Mouse (Mus musculus) liver, embryonic 11.5 days (tissue): ENCODE results near the gene Ttl. TPM values are rescaled to one million over a fixed set of nuclear protein-coding genes. Genes with fewer than 3 reads are reported as not detected.

ENCODE experiments used
- ATAC-seq: fragments of 200-750 bp; cut with Nextera tagmentation; replicated peaks from 2 replicates; pipeline ENCODE4 v1.8.0; 2017; ENCODE audit warnings: moderate number of reproducible peaks, mild to moderate bottlenecking, moderate TSS enrichment, moderate library complexity; ENCODE audit not compliant: low FRiP score
- DNase-seq: peaks from one replicate; pipeline ENCODE4 v3.0.0-alpha.2; 2017; ENCODE audit warnings: low spot score
- H3K27ac ChIP-seq: fragments of 300-500 bp; sonication (generic); 2 replicates; pipeline ENCODE4 v1.5.1; 2014; ENCODE audit warnings: mild to moderate bottlenecking, low read depth, low read length, control low read depth
- H3K27me3 ChIP-seq: fragments of 300-500 bp; sonication (generic); replicated peaks from 2 replicates; pipeline ENCODE4 v1.6.1; 2014; ENCODE audit warnings: low read length, mixed read lengths; ENCODE audit not compliant: control insufficient read depth, insufficient read depth
- H3K36me3 ChIP-seq: fragments of 300-500 bp; sonication (generic); 2 replicates; pipeline ENCODE4 v1.6.1; 2014; ENCODE audit warnings: mild to moderate bottlenecking, low read length, moderate library complexity, mixed read lengths; ENCODE audit not compliant: control insufficient read depth, insufficient read depth
- H3K4me1 ChIP-seq: fragments of 300-500 bp; sonication (generic); replicated peaks from 2 replicates; pipeline ENCODE4 v1.6.1; 2014; ENCODE audit warnings: low read length, mixed read lengths; ENCODE audit not compliant: control insufficient read depth, insufficient read depth
- H3K4me2 ChIP-seq: fragments of 300-500 bp; sonication (generic); 2 replicates; pipeline ENCODE4 v1.6.1; 2014; ENCODE audit warnings: mild to moderate bottlenecking, control low read depth, moderate library complexity
- H3K4me3 ChIP-seq: fragments of 300-500 bp; sonication (generic); 2 replicates; pipeline ENCODE4 v1.5.1; 2014; ENCODE audit warnings: low read depth, low read length, control low read depth
- H3K9ac ChIP-seq: fragments of 300-500 bp; sonication (generic); 2 replicates; pipeline ENCODE4 v1.6.1; 2014; ENCODE audit warnings: low read depth, low read length, control low read depth
- H3K9me3 ChIP-seq: fragments of 300-500 bp; sonication (generic); 2 replicates; pipeline ENCODE4 v1.6.1; 2016; ENCODE audit warnings: low read length, inconsistent platforms, mixed read lengths; ENCODE audit not compliant: control insufficient read depth
- WGBS: fragments of 180-500 bp; shearing (Covaris S2); extraction: QIAGEN DNeasy Blood & Tissue Kit; methylation state at CpG from one replicate; pipeline ENCODE4 v1.1.7; 2014; 5-methylcytosine and 5-hydroxymethylcytosine counted together
- polyA plus RNA-seq: library from polyadenylated mRNA; unstranded; fragments of >200 nt; fragmentation: Nextera tagmentation; extraction: Ambion mirVana; gene quantifications from 2 replicates; pipeline ENCODE4 v1.2.1, GENCODE M21; 2014

Gene Ttl
- polyA plus RNA-seq, 1 experiment from 2014 or later = 6.1 TPM

DNA sequence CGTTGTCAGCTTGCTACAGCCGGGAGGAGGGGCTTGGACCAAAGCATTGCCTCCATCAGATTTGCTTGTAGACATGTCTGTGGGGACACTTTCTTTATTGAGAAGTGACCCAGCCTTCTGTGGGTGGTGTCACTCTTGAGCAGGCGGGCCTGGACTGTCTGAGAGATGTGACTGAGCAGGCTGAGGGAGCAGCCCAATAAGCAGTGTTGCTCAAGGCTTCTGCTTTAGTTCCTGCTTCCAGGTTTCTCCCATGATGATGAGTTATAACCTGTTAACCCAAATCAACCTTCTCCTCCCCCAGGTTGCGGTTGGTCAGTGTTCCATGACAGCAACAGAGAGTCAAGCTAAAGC, 18.9 kb upstream of the Ttl start:
- no peak for ATAC-seq
- Histone ChIP-seq H3K27ac (no peak overlapping the region), H3K9ac (no peak overlapping the region), H3K4me1 (no peaks in the 10 kb centered on the region), H3K4me3 (no peak overlapping the region), H3K36me3 (no peaks in the 10 kb centered on the region), H3K9me3 (no peaks in the 10 kb centered on the region), H3K27me3 (0 out of 2 replicates have a peak, but pooled peaks cover 2% of the 10 kb centered on the region), H3K4me2 (no peak overlapping the region)
- whole genome bisulfite sequencing = 79% methylated on average over 4 of the region's 4 CpGs
- no peak for DNase-seq

GRCm38 (mm10) chr2:129047811-129048210, 17.9 kb upstream of the Ttl start, which contains the start of gene Vinac1:
Gene Vinac1, minus strand, starts transcription at chr2:129048172.
- DNase-seq = no peak
- 73% methylated on average over 8 of the region's 8 CpGs for WGBS
- no peaks in the 10 kb centered on the region for H3K27me3 ChIP-seq
- H3K4me1 ChIP-seq = no peaks in the 10 kb centered on the region
- ATAC-seq = no peak
- H3K36me3 ChIP-seq = no peaks in the 10 kb centered on the region
- no peak within 1 kb of the TSS for H3K27ac ChIP-seq
- H3K9me3 ChIP-seq = no peaks in the 10 kb centered on the region
- no peak within 1 kb of the TSS for H3K4me2 ChIP-seq
- no peak within 1 kb of the TSS for H3K9ac ChIP-seq
- H3K4me3 ChIP-seq = no peak within 1 kb of the TSS

DNA sequence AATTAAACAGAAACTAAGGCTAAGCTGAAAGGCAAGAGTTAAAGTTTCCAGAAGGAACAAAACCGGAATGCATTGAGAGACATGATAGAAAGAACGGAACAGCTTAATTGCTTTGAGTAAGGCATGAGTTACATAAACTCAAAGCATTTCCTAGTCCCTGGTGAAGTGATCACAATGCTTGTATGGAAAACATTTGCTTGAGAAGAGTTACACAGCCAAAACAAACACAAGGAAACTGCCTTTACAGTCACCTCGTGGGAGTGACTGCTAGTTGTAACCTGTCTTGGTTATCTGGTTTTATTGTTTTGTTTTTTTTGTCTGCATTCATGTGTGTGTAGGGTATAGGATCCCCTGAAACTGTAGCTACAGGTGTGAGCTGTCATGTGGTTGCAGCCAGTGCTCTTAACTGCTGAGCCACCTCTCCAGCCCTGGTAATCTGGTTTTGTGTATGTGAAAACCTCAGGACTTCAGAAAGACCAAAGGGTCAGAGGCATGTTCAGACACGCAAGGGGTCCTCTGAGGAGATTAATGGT, 13.2 kb upstream of the Ttl start:
- ATAC-seq (no peak), DNase-seq (no peak)
- Histone ChIP-seq H3K9me3 (no peaks in the 10 kb centered on the region; the same call in 1 of the 2 replicates), H3K36me3 (no peaks in the 10 kb centered on the region), H3K4me1 (no peaks in the 10 kb centered on the region), H3K27me3 (no peaks in the 10 kb centered on the region), H3K9ac (no peak overlapping the region), H3K4me3 (no peak overlapping the region), H3K27ac (no peak overlapping the region), H3K4me2 (no peak overlapping the region)
- WGBS = 68% methylated on average over 4 of the region's 4 CpGs

- Histone ChIP-seq H3K9me3 (no peaks in the 10 kb centered on the region; the same call in 1 of the 2 replicates), H3K9ac (no peak overlapping the region), H3K27me3 (no peaks in the 10 kb centered on the region), H3K4me3 (no peak overlapping the region), H3K4me1 (0 out of 2 replicates have a peak, but pooled peaks cover 4% of the 10 kb centered on the region), H3K36me3 (no peaks in the 10 kb centered on the region), H3K4me2 (no peak overlapping the region), H3K27ac (no peak overlapping the region)
- ATAC-seq = no peak
- 88% methylated on average over 6 of the region's 6 CpGs for WGBS
- no peak for DNase-seq
Measured at GRCm38 (mm10) chr2:129055741-129056140, 10.0 kb upstream of the Ttl start.

GRCm38 (mm10) chr2:129056597-129056996, 9.1 kb upstream of the Ttl start:
- no peak overlapping the region for H3K4me3 ChIP-seq
- H3K27me3 ChIP-seq = no peaks in the 10 kb centered on the region
- 0 out of 2 replicates have a peak, but pooled peaks cover 4% of the 10 kb centered on the region for H3K4me1 ChIP-seq
- no peaks in the 10 kb centered on the region for H3K36me3 ChIP-seq
- no peak overlapping the region for H3K27ac ChIP-seq
- H3K9me3 ChIP-seq = no peaks in the 10 kb centered on the region; the same call in 1 of the 2 replicates
- WGBS = 45% methylated on average over 9 of the region's 9 CpGs
- ATAC-seq (no peak), DNase-seq (no peak)
- no peak overlapping the region for H3K9ac ChIP-seq
- H3K4me2 ChIP-seq = no peak overlapping the region

DNA sequence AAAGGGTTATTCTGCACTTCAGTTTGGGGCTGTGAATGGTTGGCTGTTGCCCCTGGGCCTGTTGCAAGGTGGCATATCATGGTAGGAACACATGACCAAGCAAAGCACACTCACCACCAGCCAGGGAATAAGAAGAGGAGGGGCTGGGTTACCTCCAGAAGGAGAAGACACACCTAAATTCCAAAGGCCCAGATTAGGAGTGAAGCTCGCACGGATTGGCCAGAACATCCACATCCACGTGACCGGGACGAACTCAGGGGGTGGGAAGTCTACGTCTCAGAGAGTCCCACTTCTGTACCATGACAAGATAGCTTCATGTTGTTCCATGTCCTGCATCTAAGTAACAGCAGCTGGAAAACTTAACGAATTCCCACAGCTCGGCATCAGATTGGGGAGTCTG, 8.5 kb upstream of the Ttl start:
- Histone ChIP-seq H3K4me2 (no peak overlapping the region), H3K9me3 (no peaks in the 10 kb centered on the region; the same call in 1 of the 2 replicates), H3K27ac (no peak overlapping the region), H3K36me3 (no peaks in the 10 kb centered on the region), H3K27me3 (no peaks in the 10 kb centered on the region), H3K9ac (no peak overlapping the region), H3K4me3 (no peak overlapping the region), H3K4me1 (0 out of 2 replicates have a peak, but pooled peaks cover 4% of the 10 kb centered on the region)
- DNase-seq = no peak
- WGBS = 87% methylated on average over 8 of the region's 8 CpGs
- ATAC-seq = no peak

DNA sequence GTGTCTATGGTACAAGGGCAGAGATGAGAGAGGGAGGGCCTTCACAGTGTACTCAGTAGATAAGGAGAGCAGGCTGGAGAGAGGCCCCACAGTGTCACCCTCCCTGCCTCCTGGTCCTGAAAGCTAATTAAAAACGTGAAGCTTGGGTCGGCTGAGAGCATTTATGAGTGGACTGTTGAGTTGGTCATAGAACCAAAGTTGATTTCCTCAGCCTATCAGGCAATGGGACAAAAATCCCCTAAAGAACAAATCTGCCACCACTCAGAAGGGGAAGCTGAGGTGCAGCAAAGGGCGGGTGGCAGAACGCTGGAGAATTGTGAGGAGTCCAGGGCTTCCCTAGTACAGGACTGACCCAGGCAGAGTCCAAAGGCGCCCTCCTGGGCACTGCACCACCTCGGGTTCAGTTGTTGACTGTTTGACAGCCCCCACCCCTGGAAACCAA, 7.8 kb upstream of the Ttl start:
- H3K9me3 ChIP-seq = no peaks in the 10 kb centered on the region; the same call in 1 of the 2 replicates
- DNase-seq (no peak), ATAC-seq (peak; percentile 96)
- H3K27me3 ChIP-seq = 0 out of 2 replicates have a peak, but pooled peaks cover under 1% of the 10 kb centered on the region
- WGBS = 58% methylated on average over 6 of the region's 6 CpGs
- H3K4me2 ChIP-seq = peak overlapping the region; percentile 13
- H3K4me3 ChIP-seq = no peak overlapping the region
- H3K27ac ChIP-seq = no peak overlapping the region
- H3K4me1 ChIP-seq = 0 out of 2 replicates have a peak, but pooled peaks cover 4% of the 10 kb centered on the region
- peak overlapping the region; percentile 34; the same call in 1 of the 2 replicates for H3K9ac ChIP-seq
- H3K36me3 ChIP-seq = no peaks in the 10 kb centered on the region

- Histone ChIP-seq H3K4me2 (no peak overlapping the region), H3K4me3 (no peak overlapping the region), H3K9me3 (no peaks in the 10 kb centered on the region; the same call in 1 of the 2 replicates), H3K27ac (no peak overlapping the region), H3K27me3 (peaks cover 2% of the 10 kb centered on the region; the same call in 1 of the 2 replicates), H3K4me1 (peaks cover 7% of the 10 kb centered on the region; the same call in 1 of the 2 replicates), H3K9ac (no peak overlapping the region), H3K36me3 (no peaks in the 10 kb centered on the region)
- ATAC-seq (no peak), DNase-seq (no peak)
- 71% methylated on average over 10 of the region's 10 CpGs for WGBS
Measured at GRCm38 (mm10) chr2:129061456-129062059, 4.2 kb upstream of the Ttl start.
